Mouse (Mus musculus) hindbrain, embryonic 12.5 days (tissue): Measurements from ENCODE around the gene Gapdh. TPM values are rescaled to one million over a fixed set of nuclear protein-coding genes. Genes with fewer than 3 reads are reported as not detected.

Source experiments
- ATAC-seq: fragments of 200-750 bp; cut with Nextera tagmentation; 2 replicates; pipeline ENCODE4 v1.8.0; 2017; ENCODE audit warnings: moderate TSS enrichment; ENCODE audit not compliant: low FRiP score
- H3K27ac ChIP-seq: fragments of 300-500 bp; sonication (generic); 2 replicates; pipeline ENCODE4 v1.5.1; 2016; ENCODE audit warnings: mild to moderate bottlenecking
- H3K27me3 ChIP-seq: fragments of 300-500 bp; sonication (generic); 2 replicates; pipeline ENCODE4 v1.6.1; 2016; ENCODE audit warnings: mild to moderate bottlenecking
- H3K36me3 ChIP-seq: fragments of 300-500 bp; sonication (generic); 2 replicates; pipeline ENCODE4 v1.6.1; 2016; ENCODE audit warnings: mild to moderate bottlenecking
- H3K4me1 ChIP-seq: fragments of 300-500 bp; sonication (generic); 2 replicates; pipeline ENCODE4 v1.6.1; 2016
- H3K4me2 ChIP-seq: fragments of 300-500 bp; sonication (generic); replicated peaks from 2 replicates; pipeline ENCODE4 v1.6.1; 2016; ENCODE audit warnings: mild to moderate bottlenecking
- H3K4me3 ChIP-seq: fragments of 300-500 bp; sonication (generic); 2 replicates; pipeline ENCODE4 v1.5.1; 2016; ENCODE audit warnings: mild to moderate bottlenecking
- H3K9ac ChIP-seq: fragments of 300-500 bp; sonication (generic); 2 replicates; pipeline ENCODE4 v1.6.1; 2016; ENCODE audit warnings: mild to moderate bottlenecking, moderate library complexity
- H3K9me3 ChIP-seq: fragments of 300-500 bp; sonication (generic); replicated peaks from 2 replicates; pipeline ENCODE4 v1.6.1; 2016; ENCODE audit warnings: mild to moderate bottlenecking
- WGBS: fragments of 180-500 bp; shearing (Covaris S2); methylation state at CpG from one replicate; pipeline ENCODE4 v1.1.7; 2016; 5-methylcytosine and 5-hydroxymethylcytosine counted together
- polyA plus RNA-seq: library from polyadenylated mRNA; unstranded; fragments of >200 nt; fragmentation: Nextera tagmentation; extraction: Ambion mirVana; gene quantifications from 2 replicates; pipeline ENCODE4 v1.2.1, GENCODE M21; 2016

Gapdh gene
- polyA plus RNA-seq, 1 experiment from 2014 or later: 1,567 TPM

- Histone ChIP-seq H3K9ac (peak overlapping the region; percentile 83), H3K27ac (peak overlapping the region; percentile 93), H3K36me3 (peaks cover 30% of the 10 kb centered on the region), H3K4me2 (peak overlapping the region; percentile 72), H3K4me3 (peak overlapping the region; percentile 76), H3K27me3 (no peaks in the 10 kb centered on the region), H3K4me1 (peaks cover 46% of the 10 kb centered on the region), H3K9me3 (no peaks in the 10 kb centered on the region)
- peak; percentile 76 for ATAC-seq
- WGBS: under 1% methylated on average over 29 of the region's 35 CpGs
Observed at GRCm38 (mm10) chr6:125145479-125145951, 20.8 kb downstream of the Gapdh start.

DNA sequence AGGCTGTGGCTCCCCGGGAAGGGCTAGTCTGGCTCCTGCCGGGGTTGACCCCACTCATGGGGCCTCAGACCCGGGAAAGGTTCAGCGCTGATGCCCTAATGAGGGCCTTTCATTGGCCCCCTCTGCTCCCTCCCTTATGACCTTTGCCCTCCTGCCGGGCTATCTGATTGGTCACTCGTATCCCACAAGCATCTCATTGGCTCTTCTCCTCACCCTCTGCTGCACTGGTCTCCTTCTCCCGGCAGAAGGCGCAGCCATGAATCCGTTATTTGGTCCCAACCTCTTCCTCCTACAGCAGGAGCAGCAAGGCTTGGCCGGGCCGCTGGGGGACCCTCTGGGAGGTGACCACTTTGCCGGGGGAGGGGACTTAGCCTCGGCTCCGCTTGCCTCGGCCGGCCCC, 21.3 kb downstream of the Gapdh start, which contains the start of gene Iffo1:
Gene Iffo1 (plus strand): TSS at position 241 of the 400 bp plus-strand sequence.
- Histone ChIP-seq H3K4me1 (peaks cover 46% of the 10 kb centered on the region), H3K27me3 (no peaks in the 10 kb centered on the region), H3K9me3 (no peaks in the 10 kb centered on the region), H3K27ac (peak within 1 kb of the TSS; percentile 93), H3K4me3 (peak within 1 kb of the TSS; percentile 76), H3K36me3 (peaks cover 35% of the 10 kb centered on the region), H3K4me2 (peak within 1 kb of the TSS; percentile 72), H3K9ac (peak within 1 kb of the TSS; percentile 83)
- under 1% methylated on average over 16 of the region's 16 CpGs for WGBS
- peak; percentile 95 for ATAC-seq

DNA sequence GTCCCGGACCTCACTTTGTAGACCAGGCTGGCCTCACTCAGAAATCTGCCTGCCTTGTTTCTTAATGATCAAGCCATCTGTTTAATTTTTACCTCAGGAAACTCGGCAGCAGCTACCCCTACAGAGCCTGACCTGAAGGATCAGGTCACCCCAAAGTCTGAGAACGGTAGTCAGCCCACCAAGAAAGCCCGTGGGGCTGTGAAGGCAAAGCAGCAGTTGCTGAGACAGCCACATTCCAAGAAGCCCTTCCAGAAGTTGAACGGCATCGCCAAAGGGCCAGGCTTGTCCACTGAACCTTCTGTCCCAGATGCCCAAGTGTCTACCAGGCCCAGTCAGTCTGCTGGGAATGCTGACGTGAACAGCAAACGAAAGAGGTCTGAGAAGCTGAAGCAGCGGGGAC, 22.4 kb downstream of the Gapdh start:
- Histone ChIP-seq H3K36me3 (peaks cover 46% of the 10 kb centered on the region), H3K9me3 (no peaks in the 10 kb centered on the region), H3K4me2 (no peak overlapping the region), H3K4me1 (peaks cover 41% of the 10 kb centered on the region), H3K27ac (no peak overlapping the region), H3K27me3 (no peaks in the 10 kb centered on the region), H3K4me3 (no peak overlapping the region), H3K9ac (no peak overlapping the region)
- ATAC-seq: no peak
- 86% methylated on average over 9 of the region's 9 CpGs for WGBS

DNA sequence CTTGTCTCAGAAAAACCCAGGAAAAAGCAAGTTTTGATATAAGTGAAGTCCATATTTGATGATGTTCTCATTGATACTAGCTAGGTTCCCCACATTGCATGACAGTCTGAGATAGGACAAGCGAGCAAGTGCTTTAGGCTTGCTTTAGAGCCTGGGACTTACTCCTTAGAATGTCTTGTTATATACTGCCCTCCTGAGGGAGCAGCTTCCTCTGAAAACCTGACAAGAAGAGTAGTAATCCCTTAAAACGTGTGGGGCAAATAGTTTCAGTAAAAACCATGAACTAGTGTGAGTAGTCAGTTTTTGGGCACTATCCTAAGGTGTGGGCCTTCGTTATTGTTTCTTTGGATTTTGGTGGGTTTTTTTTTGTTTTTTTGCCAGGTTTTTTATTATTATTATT, 23.1 kb downstream of the Gapdh start:
- no peak for ATAC-seq
- no peak overlapping the region for H3K27ac ChIP-seq
- peaks cover 33% of the 10 kb centered on the region for H3K4me1 ChIP-seq
- H3K9ac ChIP-seq: no peak overlapping the region
- no peaks in the 10 kb centered on the region for H3K27me3 ChIP-seq
- no peak overlapping the region for H3K4me3 ChIP-seq
- no peak overlapping the region for H3K4me2 ChIP-seq
- H3K9me3 ChIP-seq: no peaks in the 10 kb centered on the region
- WGBS: 84% methylated on average over 3 of the region's 3 CpGs
- peaks cover 54% of the 10 kb centered on the region for H3K36me3 ChIP-seq

DNA sequence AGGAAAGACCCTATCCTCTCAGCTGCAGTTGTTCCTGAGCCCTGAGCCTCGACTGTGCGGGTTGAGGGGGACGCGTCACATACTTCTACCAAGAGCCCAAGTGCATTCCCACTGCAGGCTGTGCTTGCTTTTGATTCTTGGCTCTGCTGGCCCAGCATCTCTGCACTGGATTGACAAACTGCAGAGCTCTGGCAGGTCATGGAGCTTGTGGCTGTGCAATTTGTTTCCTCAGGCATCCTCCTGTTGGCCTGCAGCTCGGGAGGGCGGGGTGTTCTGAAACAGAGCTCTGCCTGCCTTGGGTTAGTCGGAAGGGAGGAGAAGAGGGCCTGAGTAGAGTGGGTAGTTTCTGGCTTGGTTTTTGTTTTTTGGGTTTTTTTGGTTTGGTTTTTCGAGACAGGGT, 23.8 kb downstream of the Gapdh start:
- Histone ChIP-seq H3K9ac (no peak overlapping the region), H3K4me1 (peaks cover 26% of the 10 kb centered on the region), H3K27me3 (no peaks in the 10 kb centered on the region), H3K27ac (no peak overlapping the region), H3K4me2 (no peak overlapping the region), H3K4me3 (no peak overlapping the region), H3K36me3 (peaks cover 60% of the 10 kb centered on the region), H3K9me3 (no peaks in the 10 kb centered on the region)
- 92% methylated on average over 8 of the region's 8 CpGs for WGBS
- ATAC-seq: no peak

DNA sequence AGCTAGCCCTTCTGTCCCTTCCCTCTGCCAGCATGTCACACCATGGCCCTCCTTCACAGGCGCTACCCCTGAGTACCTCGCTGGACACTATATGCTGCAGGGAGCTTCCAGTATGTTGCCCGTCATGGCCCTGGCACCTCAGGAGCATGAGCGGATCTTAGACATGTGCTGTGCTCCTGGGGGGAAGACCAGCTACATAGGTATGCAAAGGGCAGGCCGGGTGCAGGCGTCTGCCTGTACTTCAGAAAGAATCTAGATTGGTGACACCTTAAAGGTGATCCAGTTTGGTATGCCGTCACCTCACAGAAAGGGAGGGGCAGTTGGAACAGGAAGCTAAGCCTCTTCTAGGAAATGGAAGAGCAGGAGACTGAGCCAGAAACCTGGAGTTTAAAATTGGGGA, 26.5 kb downstream of the Gapdh start:
- Histone ChIP-seq H3K36me3 (peaks cover 85% of the 10 kb centered on the region), H3K9ac (no peak overlapping the region), H3K27me3 (no peaks in the 10 kb centered on the region), H3K27ac (no peak overlapping the region), H3K4me2 (no peak overlapping the region), H3K4me1 (peaks cover 5% of the 10 kb centered on the region), H3K9me3 (no peaks in the 10 kb centered on the region), H3K4me3 (no peak overlapping the region)
- ATAC-seq: no peak
- WGBS: 92% methylated on average over 7 of the region's 7 CpGs

DNA sequence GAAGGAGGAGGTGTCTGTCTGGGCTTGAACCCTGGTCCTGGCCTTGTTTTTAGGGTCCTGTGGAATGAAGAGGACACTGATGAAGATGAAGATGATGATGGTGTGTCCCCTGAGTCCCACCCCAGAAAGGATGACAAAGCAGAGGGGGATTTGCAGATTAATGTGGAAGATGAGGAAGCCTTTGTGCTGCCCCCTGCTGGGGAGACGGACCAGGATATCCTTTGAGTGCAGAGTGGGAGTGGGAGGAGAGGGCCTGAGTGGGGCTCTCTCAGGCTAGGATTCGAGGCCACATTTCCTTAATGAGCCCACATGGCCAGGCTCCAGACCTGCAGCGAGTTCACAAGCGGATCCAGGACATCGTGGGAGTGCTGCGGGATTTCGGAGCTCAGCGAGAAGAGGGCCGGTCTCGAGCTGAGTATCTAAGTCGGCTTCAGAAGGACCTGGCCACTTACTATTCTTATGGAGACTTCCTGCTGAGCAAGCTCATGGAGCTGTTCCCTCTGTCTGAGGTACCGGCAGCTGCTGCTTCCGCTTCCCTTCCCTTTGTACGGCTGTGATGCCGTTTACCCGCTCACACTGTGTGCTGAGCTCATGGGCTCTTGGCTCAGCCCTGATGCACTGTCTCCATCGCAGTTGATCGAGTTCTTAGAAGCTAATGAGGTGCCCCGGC, 29.1 kb downstream of the Gapdh start:
- Histone ChIP-seq H3K36me3 (peaks cover 82% of the 10 kb centered on the region), H3K4me3 (no peak overlapping the region), H3K4me1 (peaks cover 9% of the 10 kb centered on the region), H3K4me2 (no peak overlapping the region), H3K9me3 (no peaks in the 10 kb centered on the region), H3K27me3 (no peaks in the 10 kb centered on the region), H3K9ac (0 out of 2 replicates have a peak overlapping the region, but pooled peaks have one; percentile 5), H3K27ac (no peak overlapping the region)
- WGBS: 84% methylated on average over 19 of the region's 19 CpGs
- no peak for ATAC-seq

DNA sequence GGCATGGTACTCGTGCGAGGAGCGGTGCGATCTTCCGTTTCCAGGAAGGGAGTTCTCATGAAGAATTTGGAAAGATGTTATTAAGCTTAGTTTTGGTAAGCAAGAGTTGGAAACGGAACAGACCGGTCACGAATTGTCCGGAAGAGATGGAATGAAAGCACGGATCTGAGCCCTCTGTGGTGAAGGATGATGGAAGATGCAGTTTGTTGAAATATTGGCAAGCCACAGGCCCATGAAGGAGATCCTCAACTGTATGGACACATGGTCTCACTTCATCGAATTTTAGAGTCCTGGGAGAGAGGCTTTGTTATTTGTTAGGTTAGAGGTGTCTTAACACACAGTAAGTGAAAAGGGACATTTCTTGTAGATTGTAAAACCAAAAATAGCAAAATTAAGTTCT, 33.8 kb downstream of the Gapdh start:
- ATAC-seq: no peak
- Histone ChIP-seq H3K36me3 (peaks cover 60% of the 10 kb centered on the region), H3K27ac (no peak overlapping the region), H3K27me3 (no peaks in the 10 kb centered on the region), H3K9me3 (no peaks in the 10 kb centered on the region), H3K9ac (peak overlapping the region; percentile 60), H3K4me1 (peaks cover 12% of the 10 kb centered on the region), H3K4me3 (peak overlapping the region; percentile 65), H3K4me2 (peak overlapping the region; percentile 73)
- WGBS: 9% methylated on average over 11 of the region's 11 CpGs

DNA sequence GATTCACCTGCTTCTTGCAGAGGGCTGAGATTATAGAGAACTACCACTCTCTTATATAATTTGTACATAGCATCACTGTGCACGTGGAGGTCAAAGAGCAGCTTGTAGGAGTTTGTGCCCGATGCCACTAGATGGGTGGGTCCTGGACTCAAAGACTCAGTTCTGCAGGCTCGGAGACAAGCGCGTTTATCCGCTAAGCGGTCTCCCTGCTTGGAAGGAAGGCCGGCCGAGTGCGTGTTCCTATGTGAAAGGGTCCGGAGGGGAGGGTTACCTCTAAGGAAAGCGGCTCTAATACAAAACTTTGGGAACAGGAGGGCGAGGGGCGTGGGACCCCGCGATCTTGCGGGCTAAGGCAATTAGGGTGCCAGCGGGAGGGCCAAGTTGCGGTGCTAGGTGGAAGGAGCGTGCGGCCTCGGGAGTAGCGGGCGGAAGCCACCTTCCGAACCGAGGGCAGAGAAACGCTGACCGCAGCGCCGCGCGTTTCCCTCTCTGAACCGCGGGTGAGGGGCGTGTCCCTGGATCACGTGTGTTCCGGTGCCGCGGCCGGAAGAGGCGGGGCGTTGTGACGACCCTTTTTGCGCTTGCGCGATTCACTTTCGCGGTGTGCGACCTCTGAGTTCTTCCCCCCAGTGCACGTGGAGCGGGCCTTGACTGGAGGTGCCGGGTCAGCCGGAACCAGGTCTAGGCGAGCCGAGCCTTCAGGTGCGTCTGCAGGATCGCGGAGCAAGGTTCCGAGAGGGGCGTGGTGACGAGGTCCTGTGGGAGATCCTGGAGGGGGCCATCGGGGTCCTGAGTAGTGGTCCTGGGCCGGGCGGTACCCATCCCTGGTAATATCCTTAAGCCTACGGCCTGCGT, 34.7 kb downstream of the Gapdh start, which contains the start of gene Nop2:
Gene Nop2 (plus strand): TSS at position 608 of the 855 bp plus-strand sequence.
- Histone ChIP-seq H3K4me3 (peak within 1 kb of the TSS; percentile 65), H3K27me3 (no peaks in the 10 kb centered on the region), H3K36me3 (peaks cover 60% of the 10 kb centered on the region), H3K9me3 (no peaks in the 10 kb centered on the region), H3K9ac (peak within 1 kb of the TSS; percentile 60), H3K27ac (peak within 1 kb of the TSS; percentile 85), H3K4me2 (peak within 1 kb of the TSS; percentile 73), H3K4me1 (peaks cover 12% of the 10 kb centered on the region)
- WGBS: under 1% methylated on average over 66 of the region's 66 CpGs
- ATAC-seq: peak; percentile 93

- WGBS: 81% methylated on average over 20 of the region's 20 CpGs
- Histone ChIP-seq H3K4me2 (no peak overlapping the region), H3K36me3 (peaks cover 62% of the 10 kb centered on the region)
Observed at GRCm38 (mm10) chr6:125129710-125130402, 36.4 kb downstream of the Gapdh start.

DNA sequence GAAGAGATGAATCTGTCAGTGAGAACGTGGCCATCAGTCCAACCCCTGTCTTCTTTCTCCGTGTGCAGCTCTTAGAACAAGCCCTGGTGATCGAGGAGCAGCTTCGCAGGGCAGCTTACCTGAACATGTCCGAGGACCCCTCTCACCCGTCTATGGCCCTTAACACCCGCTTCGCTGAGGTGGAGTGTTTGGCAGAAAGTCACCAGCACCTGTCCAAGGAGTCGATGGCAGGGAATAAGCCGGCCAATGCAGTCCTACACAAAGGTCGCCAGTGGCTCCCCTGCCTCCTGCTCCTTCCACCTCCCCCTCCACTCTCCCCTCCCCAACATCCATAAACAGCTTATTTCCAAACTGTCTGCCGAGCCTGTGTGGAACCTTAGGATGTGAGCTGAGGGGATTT, 37.5 kb downstream of the Gapdh start:
- ATAC-seq: no peak
- no peaks in the 10 kb centered on the region for H3K27me3 ChIP-seq
- H3K4me1 ChIP-seq: peaks cover 12% of the 10 kb centered on the region
- H3K9me3 ChIP-seq: no peaks in the 10 kb centered on the region
- H3K4me3 ChIP-seq: no peak overlapping the region
- H3K36me3 ChIP-seq: peaks cover 62% of the 10 kb centered on the region
- no peak overlapping the region for H3K9ac ChIP-seq
- H3K4me2 ChIP-seq: no peak overlapping the region
- WGBS: 88% methylated on average over 12 of the region's 12 CpGs
- no peak overlapping the region for H3K27ac ChIP-seq

More at GRCm38 (mm10) chr6:125129710-125130402, 36.4 kb downstream of the Gapdh start:
- Histone ChIP-seq H3K4me1 (peaks cover 12% of the 10 kb centered on the region), H3K9ac (no peak overlapping the region), H3K4me3 (no peak overlapping the region), H3K27me3 (no peaks in the 10 kb centered on the region), H3K9me3 (no peaks in the 10 kb centered on the region), H3K27ac (no peak overlapping the region)
- no peak for ATAC-seq

- Histone ChIP-seq H3K9ac (no peak overlapping the region), H3K4me3 (no peak overlapping the region), H3K4me2 (no peak overlapping the region), H3K9me3 (no peaks in the 10 kb centered on the region), H3K27me3 (no peaks in the 10 kb centered on the region), H3K27ac (no peak overlapping the region), H3K4me1 (no peaks in the 10 kb centered on the region), H3K36me3 (peaks cover 95% of the 10 kb centered on the region)
- no peak for ATAC-seq
- WGBS: 96% methylated on average over 8 of the region's 8 CpGs
Observed at GRCm38 (mm10) chr6:125119387-125119786, 46.9 kb downstream of the Gapdh start.
